Mouse (Mus musculus) liver (tissue): ENCODE measurements at regions not wholly inside any gene's neighbourhood (a gene's known extent, or its start where the extent isn't known, plus 50 kb on each side); places are given as distances from the start of the nearest gene placed in this dataset.
A peak's percentile ranks its signal among the peaks of the same experiment; 100 is the strongest.

ENCODE experiments used
- DNase-seq: peaks from one replicate; pipeline ENCODE4 v3.0.0-alpha.2; 2020; ENCODE audit warnings: mixed read lengths

DNA sequence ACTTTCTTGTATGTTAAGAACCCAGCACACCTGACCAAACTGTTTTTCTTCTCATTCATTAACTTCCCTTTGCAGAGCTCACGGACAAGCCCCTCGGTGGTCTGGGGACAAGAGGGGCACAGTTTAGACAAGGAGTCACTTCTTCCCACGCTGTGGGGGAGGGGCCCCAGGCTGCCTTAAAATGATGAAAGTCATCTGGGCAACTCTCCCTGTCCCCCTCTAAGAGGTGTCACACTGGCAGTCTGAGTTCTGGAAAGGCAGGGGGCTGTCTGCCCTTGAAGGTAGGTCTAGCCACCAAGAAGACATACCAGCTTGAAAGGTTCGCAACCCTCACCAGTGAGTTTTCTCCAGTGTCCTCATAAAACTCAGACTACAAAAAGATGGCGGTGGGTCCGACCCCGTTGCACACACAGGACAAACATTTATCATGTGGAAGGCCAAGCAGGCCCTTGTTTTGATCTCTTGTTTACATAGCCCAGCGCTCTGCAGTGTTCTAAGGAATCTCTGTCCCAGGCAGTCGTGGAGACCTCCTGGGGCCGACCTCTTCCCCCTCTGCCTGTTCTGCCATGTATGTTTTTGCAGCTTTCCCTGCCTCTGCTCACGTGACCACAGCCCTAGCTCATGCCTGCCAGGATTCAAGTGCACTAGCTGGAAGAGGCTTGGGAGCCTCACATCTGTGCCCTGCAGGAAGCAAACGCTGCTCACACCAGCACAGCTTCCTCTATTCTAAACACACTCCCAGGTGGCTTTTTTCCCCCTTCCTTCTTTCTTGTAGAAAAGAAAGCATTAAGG, 259.2 kb downstream of the Cxcl12 start:
- DNase-seq, result no peak

DNA sequence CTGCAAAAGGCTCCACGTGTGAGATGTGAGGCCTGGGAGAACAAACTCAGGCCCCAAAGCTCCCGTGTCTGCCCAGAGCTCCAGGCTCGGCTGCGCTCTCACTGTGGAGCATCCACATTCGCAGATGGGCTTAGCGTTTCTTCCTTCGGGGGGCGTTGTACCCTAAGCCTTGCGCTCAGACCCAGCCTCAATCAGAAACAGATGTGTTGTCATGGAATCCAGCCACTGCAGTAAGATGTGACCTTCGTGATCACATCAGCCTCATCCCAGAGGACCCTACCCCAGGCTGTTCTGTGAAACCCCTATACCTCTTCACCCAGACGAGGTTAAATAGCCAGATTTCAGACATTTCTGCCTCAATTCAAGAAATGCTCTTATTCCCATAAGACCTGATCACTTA, 260.1 kb downstream of the Cxcl12 start:
- DNase-seq, result no peak

GRCm38 (mm10) chr6:117430876-117431781, 262.8 kb downstream of the Cxcl12 start:
- peak; percentile 30 for DNase-seq

GRCm38 (mm10) chr6:117436851-117437250, 268.5 kb downstream of the Cxcl12 start:
- DNase-seq, result no peak

GRCm38 (mm10) chr6:117437411-117438101, 269.2 kb downstream of the Cxcl12 start:
- DNase-seq, result no peak

GRCm38 (mm10) chr6:117448652-117449051, 280.3 kb downstream of the Cxcl12 start:
- no peak for DNase-seq

DNA sequence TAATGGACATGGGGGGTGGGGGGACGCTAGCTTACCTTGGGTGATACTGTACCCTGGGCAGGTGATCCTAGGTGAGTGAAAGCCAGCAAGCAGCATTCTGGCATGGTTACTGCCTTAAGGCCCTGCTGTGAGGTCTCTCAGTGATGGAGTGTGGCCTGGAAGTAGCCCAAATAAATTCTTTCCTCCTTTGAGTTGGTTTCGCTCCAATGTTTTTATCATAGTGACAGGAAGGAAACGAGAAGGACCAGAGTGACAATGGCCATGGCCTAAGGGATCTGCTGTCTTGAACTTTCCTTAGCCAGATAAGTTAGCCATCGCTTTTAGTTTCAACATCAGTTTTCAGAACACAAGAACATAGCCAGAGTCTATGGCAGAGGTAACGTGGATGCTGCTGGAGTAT, 282.7 kb downstream of the Cxcl12 start:
- DNase-seq, result no peak

DNA sequence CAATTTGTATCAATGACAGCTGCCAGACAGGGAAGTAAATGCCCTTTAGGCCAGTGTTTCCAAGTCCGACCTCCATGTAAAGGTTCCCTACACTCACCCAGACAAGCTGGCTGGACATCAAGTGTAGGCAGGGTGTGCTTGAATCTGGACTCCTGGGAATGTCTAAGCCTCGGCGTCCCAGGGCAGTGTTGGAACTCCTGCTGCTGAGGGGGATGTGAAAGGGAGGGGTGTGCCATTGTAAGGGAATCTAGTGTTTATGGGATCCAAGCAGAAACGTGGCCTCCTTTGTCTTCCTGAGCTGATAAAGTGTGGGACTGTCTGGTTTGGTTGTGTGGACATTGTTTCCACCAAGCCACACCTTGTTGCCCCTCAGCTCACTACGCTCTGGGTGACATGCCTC, 291.9 kb downstream of the Cxcl12 start:
- no peak for DNase-seq

- no peak for DNase-seq
Measured at GRCm38 (mm10) chr6:117465165-117465564, 296.8 kb downstream of the Cxcl12 start.

DNA sequence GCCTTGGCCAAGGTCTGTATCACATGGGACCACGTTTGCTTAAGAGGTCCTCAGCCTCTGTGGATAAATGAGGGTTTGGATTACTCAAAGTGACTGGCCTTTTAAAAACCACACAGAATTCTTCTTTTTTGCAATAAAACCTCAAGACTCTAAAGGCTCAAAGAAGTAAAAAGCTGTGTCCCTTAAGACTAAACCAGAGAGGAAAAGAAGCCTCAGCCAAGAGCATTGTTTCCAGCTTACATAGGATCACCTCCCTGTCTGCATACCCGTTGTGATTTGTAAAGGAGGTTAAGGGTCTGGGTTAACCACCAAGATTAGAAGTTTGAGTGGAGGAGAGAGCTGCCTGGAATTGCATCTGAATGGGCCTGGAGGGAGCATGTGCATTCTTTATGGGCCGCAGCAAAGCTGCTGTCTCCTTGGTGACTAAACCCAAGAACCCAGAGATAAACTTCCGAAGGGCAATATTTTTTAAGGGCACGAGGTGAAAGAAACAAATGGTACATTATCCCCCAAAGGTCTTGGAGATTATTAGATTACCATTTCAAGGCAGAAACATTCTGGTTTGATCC, 297.4 kb downstream of the Cxcl12 start:
- DNase-seq, result no peak

- no peak for DNase-seq
Measured at GRCm38 (mm10) chr6:117479376-117479775, 311.0 kb downstream of the Cxcl12 start.

DNA sequence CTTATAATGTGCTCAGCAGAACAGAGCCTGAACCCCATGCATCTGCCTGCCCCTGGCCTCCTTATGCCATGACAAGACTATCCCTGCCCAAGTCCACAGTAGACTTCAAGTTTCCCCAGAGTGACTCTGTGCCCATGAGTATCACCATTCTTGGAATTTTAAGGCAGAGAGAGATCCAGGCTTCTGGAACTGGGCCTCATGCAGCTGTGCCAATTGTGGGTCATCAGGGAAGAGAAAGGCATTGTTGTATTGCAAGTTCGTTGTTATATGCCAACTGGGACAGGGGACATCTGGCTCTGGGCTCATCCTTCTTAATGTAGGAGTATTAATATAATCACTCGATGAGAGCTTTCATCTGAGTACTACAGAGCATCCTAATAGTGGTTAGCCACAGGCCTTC, 312.1 kb downstream of the Cxcl12 start:
- no peak for DNase-seq

GRCm38 (mm10) chr6:117489161-117489560, 320.8 kb downstream of the Cxcl12 start:
- no peak for DNase-seq

- no peak for DNase-seq
Measured at GRCm38 (mm10) chr6:117489761-117490396, 321.5 kb downstream of the Cxcl12 start.

DNA sequence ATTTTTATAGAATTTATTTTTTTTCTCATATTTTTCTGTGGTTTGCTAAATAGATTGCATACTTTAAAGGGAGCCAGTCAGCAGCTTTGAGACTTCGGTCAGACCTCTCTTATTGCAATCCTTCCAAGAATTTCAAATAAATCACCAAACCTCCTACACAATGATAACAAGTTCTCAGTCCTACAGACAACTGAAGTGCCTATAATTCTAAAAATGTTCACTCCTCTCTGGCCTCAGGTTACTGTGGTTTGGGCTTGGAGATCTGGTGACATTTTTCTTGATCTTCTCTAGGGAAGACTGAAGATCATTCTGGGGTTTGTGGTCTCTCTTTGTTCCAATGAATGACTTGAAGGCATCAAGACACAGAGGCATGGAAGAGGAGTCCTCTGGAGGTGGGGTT, 326.6 kb downstream of the Cxcl12 start:
- DNase-seq, result no peak

DNA sequence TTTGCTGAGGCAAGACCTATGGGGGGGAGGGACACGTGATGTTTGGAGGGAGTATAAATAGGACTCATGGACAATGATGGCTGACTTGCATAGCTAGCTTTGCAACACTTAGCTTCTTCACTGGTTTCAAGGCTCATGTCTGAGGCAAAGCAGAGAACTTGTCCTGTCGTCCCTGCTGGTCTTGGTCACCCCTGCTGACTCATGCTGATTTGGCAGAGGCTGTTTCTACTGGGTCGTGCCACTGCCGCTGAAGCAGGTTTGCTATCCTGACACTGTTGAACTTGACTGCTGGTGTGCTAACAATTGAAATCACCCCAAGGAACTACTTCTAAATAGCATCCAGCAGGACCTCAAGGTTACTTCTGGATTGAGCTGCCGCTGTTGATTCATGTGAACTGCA, 329.0 kb downstream of the Cxcl12 start:
- no peak for DNase-seq

GRCm38 (mm10) chr6:117497904-117498303, 329.6 kb downstream of the Cxcl12 start:
- DNase-seq, result no peak

- no peak for DNase-seq
Measured at GRCm38 (mm10) chr6:117502346-117502745, 334.0 kb downstream of the Cxcl12 start.

- DNase-seq, result no peak
Measured at GRCm38 (mm10) chr6:117504771-117505170, 336.2 kb upstream of the Zfp637 start.

- DNase-seq, result no peak
Measured at GRCm38 (mm10) chr6:117505431-117505830, 335.5 kb upstream of the Zfp637 start.

DNA sequence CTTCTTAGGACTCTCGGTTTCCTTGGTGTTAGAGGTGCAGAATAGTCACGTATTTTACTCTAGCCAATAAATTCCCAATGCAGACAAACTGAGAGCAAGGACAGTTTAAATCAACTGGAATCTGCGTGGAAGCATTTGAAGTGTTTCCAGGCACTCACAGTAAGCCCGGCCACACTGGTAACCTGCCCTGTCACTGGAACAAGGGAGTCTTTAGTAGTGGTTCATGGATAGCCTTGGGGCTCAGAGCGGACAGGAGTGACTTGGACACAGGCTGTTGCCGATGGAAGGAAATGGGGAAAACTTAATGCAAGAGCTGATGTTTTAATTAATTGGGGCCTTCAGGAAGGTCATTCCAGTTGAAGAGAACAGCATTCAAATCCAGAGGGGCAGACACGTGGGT, 334.4 kb upstream of the Zfp637 start:
- DNase-seq, result no peak

GRCm38 (mm10) chr6:117508860-117509259, 332.1 kb upstream of the Zfp637 start:
- DNase-seq, result no peak

GRCm38 (mm10) chr6:117510026-117510425, 331.0 kb upstream of the Zfp637 start:
- DNase-seq, result no peak
